Mouse (Mus musculus) adrenal gland, adult 18-20 months (tissue): Measurements from ENCODE around the gene Bst1. TPM values are rescaled to one million over a fixed set of nuclear protein-coding genes. Genes with fewer than 3 reads are reported as not detected.

Experiments
- DNase-seq, 2 experiments: peaks; one replicate each; pipeline ENCODE4 v3.0.0; 2021 to 2022; ENCODE audit warnings: low spot score in 2 of 2
- total RNA-seq, 2 experiments: library from RNA; stranded (reverse); gene quantifications; 1 replicate in 1 of 2; 2 replicates in 1 of 2; pipeline ENCODE4 v1.2.3; 2021

The Bst1 gene
- total RNA-seq, 2 experiments from 2014 or later: 1.3 to 1.9 TPM

DNA sequence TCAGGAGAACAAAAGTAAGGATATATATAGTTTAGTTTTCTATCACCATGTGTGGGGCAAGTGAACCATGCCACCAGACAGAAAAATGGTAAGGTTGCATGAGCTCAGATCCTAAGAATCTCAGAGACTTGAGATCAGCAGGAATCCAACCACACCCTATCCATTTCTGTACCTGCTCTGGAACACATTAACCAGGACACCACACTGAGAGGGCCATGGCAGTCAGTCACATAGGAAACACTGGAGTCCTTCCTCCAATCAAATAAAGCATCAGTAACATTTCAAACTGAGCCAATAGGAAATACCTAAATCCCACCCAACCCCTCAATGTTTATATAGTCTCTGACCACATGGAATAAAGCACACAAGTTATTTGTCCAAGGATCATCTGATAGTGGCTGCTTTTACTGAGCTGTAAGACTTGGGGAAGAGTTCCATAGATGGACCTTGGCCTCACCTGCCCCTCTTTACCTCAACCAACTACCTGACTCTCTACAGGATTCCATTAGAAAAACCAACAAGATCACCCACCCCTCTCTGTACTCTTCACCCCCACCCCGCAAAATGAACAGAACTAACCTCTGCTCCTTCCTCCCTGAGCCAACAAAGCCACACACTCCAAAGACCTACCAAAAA lies 8.1 kb upstream of the Bst1 start:
- no peak for DNase-seq

DNA sequence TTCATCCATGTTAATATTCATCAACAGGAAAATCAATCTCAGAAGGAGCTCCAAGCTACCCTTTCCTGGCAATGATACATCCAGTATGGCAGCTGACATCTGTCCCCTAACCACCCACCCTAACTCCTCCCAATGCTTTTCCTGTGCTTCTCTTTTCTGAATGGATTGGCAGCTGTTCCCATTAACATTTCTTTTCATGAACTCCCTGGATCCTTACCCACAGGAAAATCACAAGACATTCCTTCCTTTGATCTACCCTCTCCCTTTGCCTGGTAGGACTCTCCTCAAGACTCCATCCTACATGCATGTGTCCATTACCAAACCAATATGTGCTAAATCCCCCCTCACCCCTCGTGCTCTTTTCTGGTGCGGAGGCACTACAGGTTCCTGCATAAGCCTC lies 4.1 kb upstream of the Bst1 start:
- no peak for DNase-seq

DNA sequence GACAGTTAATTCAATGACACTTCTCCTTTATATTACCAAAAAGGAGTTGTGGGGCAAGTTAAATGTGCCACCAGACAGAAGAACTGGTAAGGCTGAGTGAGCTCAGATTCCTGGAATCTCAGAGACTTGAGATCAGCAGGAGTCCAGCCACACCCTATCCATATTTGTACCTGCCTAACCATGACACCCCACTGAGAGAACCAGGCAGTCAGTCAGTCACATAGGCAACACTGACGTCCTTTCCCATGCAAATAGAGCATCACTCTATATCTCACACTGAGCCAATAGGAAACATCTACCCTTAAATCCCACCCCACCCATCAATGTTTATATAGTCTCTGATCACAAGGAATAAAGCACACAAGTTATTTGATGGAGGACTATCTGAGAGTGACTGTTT lies 2.9 kb upstream of the Bst1 start:
- no peak for DNase-seq

DNA sequence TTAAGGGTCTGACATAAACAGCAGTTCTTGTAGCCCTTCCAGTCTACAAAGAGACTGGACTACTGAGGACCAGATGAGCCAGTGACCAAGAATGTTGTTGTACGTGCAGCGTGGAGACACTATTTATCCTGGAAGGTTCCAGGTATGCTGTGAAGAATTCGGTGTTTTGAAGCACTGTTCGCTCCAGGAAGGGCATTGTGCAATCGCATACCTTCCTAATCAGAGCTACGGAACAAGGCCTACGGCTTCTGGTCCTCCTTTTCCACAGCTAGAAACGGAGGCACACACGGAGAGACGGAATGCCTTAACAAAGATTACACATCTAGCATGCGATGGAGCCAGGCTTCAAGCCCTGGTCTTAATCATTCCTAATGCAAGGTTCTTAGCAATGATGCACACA lies 2.1 kb downstream of the Bst1 start:
- DNase-seq: no peak

DNA sequence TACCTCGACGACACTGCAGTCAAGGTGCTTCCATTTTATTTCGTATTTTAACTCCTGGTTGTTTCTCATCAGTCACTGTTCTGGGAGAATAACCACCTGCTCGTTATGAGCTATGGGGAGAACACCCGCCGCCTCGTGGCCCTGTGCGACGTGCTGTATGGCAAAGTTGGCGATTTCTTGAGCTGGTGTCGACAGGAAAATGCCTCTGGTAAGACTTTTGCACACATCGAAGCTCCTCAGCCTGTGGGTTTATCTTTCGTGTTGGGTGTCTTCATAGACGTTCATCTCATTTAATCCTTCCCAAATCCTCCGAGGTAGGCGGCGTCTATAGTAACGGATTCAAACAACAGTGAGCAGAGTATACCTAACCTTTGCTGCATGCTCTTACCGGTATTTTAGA lies 2.9 kb downstream of the Bst1 start, which contains the start of gene Fbxl5:
Gene Fbxl5, minus strand, starts transcription at position 101 of the 400 bp plus-strand sequence.
- no peak for DNase-seq

DNA sequence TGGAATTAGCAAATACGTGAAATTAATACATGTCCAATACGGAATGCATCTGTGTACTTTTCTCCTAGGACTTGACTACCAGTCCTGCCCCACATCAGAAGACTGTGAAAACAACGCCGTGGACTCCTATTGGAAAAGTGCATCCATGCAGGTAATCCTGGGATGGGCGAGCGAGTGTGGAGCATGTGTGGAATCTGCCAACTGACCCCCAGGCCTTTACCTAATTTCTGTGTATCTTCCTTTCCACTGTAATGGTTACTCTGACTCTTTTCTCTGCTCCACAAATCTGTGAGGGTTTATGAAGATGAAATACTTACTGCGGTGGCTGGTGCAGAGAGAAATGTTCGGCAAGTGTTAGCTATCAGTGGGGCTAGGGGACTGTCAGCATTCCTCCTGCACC lies 3.5 kb downstream of the Bst1 start:
- DNase-seq: no peak

DNA sequence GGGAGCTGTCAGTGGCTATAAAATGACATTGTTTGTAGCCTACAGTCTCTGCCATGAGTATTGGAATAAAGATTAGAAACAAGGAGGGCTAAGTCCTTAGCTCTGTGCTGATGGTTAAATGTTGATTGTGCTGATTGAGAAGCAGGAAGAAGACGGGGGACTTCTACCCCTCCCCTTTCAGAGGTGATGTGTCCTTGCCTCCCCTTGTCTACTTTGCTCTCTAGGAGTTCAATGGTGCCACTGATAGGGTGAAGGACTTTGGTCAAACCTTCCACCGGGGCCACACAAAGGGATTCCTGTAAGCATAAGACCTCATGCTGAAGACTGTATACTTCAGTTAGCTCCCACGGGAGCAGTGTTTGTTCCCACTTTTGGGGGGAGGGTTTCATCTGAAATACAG lies 4.1 kb downstream of the Bst1 start:
- no peak for DNase-seq

DNA sequence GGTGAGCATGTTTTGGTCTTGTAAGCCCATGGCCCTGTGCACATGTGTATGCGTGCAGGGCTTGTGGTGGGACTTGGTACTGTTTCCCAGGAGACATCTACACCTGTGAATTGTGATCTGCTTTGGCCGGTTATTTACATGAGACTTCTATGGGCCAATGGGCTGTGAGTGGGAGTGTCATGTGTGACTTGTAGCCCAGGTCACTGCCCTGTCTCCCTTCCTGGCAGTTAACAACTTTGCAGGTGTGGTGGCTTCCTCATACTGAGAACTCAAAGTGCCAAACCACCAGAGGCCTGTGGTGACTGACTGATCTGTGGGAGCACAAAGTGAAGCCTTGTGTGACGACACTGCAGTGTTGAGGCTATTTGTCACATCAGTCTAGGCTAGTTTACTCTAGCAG lies 5.9 kb downstream of the Bst1 start:
- DNase-seq: no peak

DNA sequence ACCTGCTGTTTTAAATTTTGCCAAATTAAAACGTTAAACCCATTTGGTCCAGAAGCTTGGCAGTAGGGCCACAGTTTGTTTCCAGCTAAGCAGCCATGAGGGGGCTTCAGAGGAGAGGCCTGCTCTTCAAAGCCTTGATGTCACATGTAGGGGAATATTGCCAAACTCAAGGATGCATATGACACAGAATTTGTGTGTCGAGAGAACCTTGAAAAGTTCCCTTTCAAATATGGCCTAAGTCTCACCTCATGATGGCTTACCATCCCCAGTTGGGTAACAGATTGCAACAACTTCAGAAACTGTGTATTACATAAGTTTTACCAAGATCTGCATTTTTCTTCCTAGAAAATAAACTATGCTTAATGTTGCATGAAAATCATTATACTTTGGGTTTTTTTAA lies 8.2 kb downstream of the Bst1 start:
- no peak for DNase-seq

DNA sequence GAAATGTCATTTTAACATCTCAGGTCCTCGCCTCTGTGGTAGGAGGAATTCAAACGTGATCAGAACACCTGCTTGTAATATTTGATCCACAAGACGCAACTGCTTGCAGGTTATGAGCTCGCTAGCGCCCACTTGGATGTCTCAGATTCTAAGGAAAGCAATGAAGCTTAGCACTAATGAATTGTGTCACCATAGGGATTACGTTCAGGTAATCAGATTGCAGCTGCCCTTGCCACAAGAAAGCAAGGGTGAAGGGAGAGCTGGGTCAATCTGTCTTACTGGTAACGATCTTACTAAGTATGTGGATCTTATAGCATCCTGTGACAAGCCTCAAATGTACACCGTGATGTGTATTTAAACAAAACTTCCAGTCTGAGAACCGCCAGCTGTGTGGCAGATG lies 8.7 kb downstream of the Bst1 start:
- DNase-seq: no peak

DNA sequence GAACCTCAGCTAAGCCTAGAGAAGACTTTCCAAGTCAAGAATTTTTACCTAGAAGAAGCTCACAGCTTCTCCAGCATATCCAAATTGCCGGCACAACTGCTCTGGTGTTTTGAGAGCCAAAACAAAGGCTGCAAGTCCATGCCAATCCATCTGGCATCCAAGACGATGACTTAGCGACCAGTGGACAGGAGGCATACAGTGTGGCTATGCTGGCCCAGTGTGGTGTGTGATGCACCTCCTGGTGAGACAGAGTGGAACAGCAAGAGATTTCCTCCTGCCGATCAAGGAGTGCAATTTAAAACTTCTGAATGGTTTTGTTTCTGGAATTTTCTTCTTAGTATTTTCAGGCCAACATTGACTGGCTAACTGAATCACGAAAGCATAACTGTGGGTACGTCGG lies 17.9 kb downstream of the Bst1 start:
- DNase-seq: no peak

DNA sequence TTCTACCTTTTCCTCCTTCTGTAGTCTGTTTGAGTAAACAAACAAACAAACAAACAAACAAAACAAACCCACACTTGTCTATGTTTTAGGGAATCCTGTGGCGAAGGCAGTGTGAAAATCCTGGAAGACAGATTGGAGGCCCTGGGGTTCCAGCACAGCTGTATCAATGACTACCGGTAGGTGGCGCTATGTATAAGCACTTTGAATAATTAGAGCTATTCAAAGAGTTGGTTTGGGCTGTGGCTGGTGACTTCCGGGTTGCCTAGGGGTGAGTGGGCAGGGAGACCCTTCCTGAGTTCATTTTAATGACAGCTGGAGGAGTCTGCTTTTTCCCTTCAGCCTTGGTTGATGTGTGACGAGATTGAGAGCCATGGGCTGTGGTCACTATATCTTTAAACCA lies 18.7 kb downstream of the Bst1 start:
- peak; percentile 36 to 43 for DNase-seq

DNA sequence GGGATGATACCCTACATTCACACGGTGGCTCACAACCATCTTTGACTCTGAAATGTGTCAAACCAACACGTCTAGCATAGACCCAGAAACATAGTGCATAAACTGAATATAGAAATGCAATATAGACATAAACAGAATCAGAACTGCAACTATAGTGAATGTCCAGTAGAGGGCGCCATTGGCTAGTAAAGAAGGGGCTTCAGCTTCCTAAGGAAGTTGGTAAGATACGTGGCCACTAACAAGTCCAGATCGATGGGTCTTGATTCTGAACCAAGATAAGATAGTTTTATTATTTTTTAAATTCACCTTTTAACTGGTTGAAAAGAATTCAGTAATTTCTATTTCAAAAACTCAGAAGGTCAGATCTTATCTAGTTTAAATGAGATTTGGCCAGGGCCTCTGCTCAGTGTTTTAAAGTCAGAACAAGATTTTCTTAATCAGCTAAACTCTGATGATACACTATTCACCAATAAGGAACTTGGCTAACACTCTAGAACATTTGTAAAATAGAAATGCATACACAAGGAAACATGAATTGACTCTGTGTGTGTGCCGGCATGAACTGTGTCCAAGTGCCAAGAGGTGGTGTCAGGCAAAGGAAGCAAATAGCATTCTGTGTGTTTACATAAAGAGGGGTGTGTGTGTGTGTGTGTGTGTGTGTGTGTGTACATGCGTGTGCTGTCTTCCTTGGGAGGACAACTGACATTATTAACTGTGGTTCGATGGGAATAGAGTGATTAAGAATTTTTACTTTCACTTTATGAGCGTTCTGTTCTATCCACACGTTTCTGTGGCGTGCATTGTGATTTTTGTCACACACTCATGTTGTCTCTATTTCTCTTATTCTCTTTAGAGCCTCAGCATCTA lies 22.7 kb downstream of the Bst1 start:
- peak; percentile 32 to 46 for DNase-seq

DNA sequence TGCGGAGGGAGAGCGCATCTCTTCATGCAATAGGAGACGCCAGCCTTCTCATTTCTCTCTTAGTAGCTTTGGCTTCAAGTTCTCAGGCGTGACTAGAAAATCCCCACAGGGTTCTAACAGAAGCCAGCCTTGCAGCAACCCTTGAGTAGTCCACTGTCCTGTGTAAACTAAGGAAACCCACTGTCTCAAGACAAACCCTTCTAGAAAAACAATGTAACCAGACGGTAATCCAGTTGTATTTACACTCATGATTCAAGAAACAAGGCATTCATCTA lies 23.3 kb downstream of the Bst1 start:
- DNase-seq: no peak

DNA sequence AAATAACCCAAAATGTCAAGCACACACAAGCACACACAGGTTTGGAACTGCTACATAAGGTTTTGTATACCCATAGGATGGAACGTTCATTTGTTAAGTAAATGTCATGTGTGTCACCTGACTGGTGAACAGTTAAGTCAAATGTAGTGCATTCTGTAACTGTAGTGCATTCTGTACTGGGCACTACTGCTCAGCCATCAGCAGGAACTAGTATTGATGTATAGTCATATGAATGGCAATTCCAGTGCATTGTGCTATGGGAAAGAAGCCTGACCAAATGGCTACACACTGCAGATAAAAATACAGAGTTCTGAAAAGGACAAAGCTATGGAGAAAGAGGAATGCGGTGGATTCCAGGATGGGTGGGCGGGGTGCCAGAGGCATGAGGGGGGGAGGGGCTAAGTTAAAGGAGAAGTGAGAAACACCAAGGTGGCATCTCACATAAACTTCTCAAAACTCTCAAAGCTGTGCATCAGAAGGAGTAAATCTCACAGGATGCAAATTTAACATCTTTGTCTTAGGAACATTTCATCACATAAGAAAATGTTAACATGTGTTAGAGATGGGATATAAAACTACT lies 24.0 kb downstream of the Bst1 start:
- DNase-seq: no peak

DNA sequence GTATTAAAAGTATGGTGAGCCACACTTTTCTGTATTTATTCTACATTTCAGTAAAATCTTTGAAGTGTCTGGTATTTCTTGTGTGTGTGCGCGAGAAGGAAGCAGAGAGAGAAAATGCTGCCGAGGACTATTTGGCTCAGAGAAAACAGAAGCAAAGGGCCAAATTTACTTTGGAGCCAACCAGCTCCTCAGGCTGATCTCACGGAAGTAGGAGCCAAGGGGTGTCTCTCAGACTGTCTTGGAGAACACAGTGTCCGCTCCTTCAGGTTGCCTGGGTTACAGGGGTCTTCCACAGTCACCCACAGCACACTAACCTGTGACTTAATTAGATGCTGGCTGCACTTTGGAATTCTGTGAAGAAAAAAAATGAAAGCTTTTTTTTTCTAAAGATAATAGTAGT lies 26.4 kb downstream of the Bst1 start:
- no peak for DNase-seq

DNA sequence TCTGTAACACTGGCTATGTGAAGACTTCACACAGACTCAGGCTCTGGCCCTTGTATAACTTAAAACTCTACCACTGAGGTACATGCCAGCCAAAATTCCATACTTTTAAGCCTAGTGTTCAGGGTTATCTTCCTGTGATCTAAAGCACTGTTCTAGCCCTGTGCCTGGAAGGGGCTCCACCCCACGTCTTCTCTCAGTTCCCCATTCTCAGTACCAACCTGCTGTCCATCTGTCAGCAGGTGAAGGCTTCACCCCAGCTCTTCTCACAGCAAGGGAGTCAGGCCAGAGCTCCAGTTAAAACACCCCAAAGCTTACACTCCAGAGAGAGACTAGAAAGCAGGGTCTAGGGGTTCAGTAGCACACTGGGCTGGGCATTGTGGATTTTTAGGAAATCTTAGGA lies 27.0 kb downstream of the Bst1 start:
- DNase-seq: no peak

DNA sequence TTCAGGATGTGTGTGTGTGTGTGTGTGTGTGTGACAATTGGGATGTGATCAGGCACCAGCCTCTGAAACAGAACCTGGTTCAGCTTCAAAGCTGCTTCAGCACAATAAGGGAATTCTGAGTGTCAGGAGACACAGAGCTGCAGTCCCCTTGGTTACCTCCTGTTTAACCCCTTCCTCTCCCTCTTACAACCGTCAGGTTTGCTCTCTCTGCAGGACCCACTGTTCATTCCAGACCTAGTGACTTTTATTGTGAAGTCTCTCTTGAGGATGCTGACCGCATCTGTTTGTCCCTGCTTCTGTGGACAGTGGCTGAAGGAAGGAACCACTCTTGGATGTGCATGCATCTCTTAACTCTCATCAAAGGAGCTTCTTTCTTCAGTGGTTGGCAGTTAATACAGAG lies 27.5 kb downstream of the Bst1 start:
- no peak for DNase-seq

DNA sequence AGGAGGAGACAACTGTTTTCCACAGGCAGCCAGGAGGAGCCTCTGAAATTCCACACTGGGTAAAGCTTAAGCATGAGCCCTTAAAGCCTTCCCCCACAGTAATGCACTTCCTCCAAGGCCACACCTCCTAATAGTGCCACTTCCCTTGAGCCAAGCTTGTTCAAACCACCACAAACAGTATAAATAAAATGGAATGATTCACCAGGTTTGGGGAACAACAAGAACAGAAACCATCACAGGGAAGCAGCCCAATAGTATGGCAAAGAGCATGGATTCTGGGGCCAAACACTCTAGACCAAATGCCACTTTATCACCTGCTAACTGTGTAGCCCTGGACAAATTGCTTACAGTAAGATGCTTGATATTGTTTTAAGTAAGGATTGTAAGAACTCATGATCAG lies 28.9 kb downstream of the Bst1 start:
- no peak for DNase-seq

DNA sequence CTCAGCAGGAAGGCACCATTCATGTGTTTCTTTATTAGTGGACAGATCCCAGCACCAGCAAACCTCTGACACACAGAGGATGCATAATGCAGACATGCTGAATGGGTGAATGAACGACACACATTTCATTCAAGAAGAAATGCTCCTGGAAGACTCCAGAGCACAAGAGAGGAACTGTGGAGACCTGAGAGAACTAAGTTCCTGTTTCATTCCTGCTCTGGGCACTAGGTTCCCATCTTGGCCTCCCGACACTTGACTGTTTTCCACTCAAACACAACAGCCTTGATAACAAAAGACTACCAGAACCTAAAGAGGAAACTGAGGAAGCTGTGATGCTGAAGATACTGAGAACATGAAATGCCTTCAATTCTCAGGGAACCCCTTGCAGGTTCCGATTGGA lies 29.6 kb downstream of the Bst1 start:
- no peak for DNase-seq

DNA sequence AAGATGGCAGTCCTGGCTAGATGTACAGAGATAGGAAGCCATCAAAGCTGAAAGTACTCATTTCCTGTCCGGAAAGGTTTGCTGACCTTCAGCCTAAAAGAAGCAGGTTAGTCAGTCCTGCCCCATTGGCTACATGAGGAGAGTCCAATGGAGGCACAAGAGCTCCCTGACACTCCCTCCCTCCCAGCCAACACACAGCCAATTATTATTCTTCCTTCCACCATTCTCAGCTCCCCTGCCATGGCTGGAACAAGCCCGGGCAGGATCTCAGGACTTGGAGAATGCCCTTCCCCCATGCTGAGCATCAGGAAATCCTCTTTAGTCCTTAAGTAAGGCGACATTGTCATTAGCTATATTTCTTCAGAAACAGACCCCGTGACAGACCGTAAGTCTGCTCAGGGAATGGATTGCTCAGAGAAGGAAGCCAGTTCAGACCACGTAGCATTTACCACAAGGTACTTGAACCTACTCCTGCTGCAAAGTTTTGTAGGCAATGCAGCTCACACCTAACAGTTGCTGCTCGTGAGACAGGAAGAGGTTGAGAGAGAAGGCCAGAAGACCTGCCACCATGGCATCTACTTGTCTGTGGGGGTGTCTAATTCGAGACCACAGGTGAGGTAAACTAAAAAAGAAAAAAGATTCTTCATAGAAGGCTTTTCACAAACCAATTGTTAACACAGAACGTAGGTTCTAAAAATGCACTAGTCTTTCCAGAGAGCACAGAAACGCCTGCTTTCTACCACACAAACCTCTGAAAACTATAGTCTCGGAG lies 34.6 kb downstream of the Bst1 start:
- DNase-seq: no peak
